Mouse (Mus musculus) left cerebral cortex, adult 11 months (tissue): ENCODE results near the gene Naaladl1.
A peak's percentile ranks its signal among the peaks of the same experiment; 100 is the strongest.

Source experiments
- DNase-seq: peaks from one replicate; pipeline ENCODE4 v3.0.0; 2022; ENCODE audit warnings: low spot score

The Naaladl1 gene

DNA sequence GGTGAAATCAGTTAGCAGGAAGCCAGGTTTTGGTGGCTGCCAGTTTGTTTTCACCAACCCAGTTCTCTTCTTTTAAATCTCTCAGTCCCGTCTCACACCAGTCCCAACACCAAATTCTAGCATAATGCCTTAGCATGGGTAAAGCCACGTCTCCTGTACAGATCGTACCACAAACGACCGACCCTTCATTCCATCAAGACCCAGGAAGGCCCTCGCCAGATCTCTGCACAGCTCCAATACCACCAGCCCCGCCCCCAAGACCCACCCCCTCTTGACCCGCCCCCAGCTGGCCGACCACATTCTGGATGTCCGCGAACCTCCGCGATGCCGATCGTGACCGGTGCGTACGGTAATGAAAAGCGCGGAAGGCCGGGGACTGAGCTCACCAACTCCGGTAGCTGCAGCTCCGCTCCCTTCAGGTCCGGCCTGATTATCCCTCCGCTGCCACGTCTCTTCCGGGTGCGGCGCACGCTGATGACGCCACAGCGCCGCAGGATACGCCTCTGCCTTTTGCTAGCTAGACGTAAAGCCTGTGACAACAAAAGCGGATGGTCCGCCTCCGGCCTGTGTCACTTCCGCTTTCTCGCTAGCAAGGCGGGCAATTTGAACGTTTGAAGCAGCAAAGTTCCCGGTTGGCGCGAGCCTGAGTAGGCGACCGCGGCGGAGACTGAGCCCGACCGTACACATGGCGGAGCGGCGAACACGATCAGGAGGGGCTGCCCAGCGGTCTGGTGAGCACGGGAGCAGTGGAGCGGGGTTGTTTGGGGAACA is 20.9 kb upstream of the Naaladl1 start, which contains the start of the genes Zfpl1 and Cdca5:
Gene Zfpl1, minus strand, starts transcription at position 479 of the 771 bp plus-strand sequence.
Gene Cdca5, plus strand, starts transcription at position 506 of the 771 bp plus-strand sequence.
- peak; percentile 96 for DNase-seq

DNA sequence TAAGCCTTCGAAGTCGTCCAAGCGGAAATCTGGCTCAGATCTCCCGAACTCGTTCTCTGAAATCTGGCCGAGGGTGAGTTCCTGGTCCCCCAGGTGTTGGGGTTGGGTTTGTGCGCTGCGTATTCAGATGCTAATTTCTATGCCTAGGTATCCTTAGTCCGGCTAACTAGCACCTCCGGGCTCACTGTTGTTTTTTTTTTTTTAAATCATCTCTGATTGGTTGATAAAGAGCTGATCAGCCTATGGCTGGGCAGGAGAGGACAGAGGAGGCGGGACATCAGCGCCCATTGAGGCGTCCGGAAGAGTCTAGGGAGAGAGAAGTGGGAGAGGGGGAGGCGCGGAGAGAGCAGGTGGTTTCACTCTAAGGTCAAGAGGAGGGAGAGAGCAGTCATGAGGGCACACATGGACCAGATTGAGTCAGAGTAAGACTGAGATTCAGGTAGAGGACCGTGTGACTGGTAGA is 20.1 kb upstream of the Naaladl1 start:
- no peak for DNase-seq

DNA sequence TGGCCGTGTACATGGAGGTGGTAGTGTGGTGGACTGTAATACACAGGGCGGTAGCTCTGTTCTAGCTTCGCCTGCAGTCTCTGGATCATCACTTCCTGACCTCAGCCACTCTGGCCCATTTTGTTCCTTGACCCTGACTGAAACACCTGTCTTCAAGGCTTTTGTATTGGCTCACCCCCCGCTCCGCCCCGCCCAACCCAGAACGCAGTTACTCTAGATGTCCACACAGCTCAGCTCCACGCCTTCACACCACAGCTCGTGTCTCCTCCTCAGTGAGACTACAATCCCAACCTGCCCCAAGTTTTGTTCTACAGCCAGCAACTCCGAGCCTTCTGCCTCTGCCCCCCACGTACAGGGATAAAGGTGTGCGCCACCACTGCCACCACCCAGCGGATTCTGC is 16.7 kb upstream of the Naaladl1 start:
- DNase-seq, result no peak

DNA sequence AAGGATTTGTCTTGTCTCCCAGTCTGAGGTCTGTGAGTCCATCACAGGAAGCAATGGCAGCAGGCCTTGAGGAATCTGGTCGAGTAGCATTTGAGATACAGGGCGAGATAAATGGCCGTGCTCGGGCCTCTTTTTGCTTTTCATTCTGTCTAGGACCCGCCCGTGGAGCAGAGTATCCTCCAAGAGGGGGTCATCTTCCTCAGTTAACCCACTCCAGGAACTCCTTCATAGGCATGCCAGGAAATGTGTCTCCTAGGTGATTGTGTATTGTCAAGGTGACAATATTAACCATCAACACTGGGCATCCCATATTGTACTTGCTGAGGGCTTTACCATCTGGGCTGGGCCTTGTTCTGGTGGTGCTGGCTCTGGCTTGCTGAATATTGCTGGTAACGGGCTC is 11.5 kb upstream of the Naaladl1 start, which contains the start of gene AC131692.1:
Gene AC131692.1, plus strand, starts transcription at position 301 of the 400 bp plus-strand sequence.
- DNase-seq, result no peak

DNA sequence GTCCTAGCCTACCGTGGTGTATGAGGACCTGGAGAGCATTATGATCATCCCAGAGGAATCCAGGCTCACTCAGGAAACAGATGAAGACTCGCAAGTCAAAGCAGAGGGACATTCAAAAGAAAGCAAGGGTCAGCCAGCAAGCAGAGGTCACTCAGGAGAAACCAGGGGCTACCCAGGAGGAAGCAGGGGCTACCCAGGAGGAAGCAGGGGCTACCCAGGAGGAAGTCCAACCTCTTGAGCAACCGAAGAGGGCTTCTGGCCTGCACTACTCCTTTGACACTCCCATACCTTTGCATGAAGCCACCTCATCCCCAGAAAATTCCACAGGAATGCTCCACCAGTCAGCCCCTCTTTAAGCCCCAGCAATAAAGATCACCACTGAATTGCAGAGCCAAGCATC is 7.7 kb upstream of the Naaladl1 start:
- no peak for DNase-seq

DNA sequence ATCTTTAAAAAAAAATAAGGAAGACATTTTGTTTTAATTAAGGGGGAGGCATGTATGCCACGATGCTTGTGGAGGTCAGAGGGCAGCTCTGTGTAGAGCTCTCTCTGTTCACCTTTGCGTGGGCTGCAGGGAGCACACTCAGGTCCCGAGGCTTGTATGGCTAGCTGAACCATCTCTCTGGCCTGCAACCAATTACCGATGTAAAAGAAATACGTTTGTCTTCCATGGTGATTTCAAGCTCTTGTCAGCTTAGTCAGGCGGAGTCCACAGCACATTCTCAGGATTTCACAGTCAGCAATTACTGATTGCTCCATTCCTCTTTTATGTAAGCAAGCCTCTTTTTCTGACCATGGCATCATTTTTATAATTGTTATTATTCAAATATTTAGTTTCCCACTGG is 4.4 kb upstream of the Naaladl1 start:
- no peak for DNase-seq

DNA sequence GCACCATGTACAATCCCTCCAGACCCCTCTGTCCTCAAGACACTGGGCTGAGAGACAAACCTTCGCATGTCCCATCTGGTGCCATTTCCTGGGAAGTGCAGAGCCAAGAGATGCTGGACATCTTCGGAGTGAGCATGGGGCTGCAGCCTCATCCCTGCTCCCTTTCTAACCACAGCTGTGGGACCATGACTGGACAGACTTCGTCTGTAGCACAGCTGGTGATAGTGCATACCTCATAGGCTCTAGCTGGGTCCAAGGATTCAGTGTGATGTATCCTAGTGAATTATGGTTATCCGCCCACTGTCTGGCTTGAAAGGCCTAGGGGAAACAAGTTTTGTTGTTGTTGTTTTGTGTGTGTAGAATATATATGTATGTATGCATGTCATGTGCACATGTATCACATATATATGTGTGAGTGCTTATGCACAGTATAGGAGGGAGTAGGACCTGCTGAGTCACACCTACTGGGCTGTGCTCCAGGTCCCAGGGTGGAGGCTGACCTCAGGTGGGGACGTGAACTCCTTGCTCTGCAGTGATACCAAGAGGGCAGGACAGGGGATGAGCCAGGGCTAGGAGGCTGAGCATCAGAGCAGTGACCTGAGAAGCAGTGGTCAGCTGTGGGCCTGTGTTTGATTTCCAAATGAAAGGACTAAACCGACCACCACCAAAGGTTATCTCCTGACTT is 3.3 kb upstream of the Naaladl1 start:
- no peak for DNase-seq

DNA sequence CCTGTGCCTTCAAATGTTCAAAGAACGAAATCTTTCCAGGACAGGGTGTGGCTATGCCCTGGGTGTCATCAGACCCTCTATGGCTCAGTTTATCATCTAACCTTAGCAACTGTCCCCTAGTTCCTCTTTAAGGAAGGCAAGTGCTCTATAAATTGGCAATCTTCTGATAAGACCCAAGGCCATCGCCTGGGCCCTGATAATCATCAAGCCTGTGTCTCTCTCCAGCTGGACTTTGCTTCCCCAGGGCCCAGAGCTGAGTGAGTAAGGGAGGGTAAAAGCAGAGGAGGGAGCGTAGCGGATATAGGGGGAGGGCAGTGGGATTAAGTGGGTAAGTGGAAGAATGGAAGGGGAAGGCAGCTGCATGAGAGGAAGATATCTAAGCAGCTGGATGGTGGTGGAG is 1.1 kb upstream of the Naaladl1 start:
- DNase-seq, result no peak

DNA sequence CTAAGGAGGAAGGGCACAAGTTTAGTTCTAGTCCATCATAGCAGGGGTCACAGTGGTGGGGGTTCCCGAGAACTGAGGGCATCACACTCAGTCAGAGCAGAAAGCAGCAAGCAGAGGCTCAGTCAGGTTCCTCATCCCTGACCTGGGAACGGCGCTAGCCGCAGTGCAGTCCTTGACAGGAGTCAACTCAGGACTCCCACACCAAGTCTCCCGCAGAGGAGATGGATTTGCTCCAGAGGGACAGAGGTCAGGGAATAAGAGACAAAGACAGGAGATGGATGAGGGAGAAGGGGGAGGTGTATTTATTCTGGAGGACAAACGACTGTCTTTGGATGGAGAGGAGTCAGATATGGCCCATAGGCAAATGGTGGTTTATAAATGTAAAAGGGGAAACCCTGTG is 7.5 kb downstream of the Naaladl1 start:
- DNase-seq, result no peak

DNA sequence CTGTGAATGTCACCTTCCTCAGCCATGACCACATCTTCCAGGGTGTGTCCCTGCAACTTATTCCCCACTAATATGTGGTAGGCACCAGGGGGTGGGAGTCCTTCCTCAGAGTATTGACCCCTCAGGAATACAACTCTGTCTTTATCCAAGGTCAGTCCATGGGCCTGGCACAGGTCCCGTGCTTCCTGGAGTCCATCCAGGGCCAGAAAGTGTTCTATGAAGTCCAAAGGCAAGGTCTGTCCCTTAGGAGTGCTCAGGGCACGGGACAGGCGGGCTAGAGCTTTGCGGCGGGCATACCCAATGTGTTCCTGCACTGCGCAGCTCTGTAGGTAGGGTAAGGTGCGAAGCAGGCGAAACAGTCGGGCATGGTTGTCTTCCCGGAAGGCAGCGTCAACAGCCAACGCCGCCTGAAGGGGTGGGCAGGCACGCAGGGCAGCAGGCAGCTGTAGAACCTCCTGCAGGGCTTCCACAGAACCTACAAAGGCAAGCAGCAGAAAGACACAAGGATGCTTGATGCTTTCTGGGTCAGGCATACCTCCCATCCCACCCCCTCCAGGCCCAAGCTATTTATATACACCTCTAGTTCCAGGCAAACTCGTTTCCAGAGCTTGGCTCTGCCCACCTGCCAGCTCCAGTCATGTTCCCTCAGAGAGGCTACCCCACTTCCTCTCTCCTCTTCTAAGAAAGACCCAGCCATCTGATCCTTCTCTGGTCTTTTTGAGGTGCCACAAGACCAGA is 10.7 kb downstream of the Naaladl1 start:
- DNase-seq, result no peak

DNA sequence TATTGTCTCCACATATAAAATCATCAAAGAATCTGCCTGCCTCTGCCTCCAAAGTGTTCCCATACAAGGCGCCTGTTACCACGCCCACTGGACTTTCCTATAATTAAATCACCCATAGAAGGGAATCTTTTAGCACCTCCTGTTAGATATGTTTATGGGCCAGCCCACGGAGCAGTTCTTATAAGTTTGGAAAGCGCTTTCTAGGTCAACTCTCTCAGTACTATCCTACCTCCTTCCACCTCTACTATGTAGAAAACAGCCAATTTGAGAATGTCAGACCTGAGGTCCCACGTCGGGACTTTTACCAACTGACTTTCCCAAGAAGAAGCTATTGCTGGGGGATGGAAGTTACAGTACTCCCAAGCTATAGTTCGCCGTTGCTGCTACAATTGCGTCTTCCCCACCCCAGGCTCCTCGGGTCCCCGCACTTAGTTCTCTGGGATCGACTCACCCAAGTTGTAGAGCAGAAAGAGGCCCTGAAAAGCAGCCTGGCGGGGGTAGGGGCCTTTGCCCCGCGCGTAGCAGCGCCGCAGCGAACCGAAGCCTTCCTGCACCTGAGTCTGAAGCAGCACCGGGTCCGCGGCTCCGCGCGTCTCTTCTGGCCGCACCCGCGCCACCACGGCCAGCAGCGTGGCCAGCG is 11.9 kb downstream of the Naaladl1 start:
- no peak for DNase-seq

DNA sequence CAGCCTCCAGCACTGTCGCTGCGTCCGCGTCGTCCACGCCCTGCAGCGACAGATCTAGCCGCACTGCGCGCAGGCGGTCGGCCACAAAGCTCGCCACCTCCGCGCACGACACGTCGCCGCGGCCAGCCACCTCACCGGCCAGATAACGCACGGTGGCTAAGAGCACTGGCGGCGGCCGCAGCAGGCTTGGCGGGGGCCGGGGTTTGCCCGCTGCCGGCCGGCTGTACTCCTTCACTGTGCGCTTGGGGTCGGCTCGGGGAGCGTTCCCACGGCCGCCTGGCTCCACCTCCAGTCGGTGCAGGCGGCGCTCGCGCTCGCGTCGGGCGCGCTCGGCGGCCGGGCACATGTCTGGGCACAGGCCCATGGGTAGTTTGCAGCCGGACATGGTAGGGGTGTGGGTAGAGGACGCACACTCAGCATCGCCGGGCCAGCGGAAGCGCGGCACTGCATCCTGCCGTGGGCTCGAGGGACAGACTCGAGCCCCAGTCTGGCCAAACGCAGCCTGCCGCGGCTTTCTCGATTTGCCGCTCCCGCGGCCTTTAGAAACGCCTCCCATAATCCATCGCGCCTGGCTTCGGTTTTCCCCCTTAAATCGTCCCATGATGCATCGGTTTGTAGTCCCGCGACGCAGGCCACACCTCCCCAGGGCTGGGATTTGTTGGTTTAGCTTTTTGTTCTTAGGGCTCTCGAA is 12.5 kb downstream of the Naaladl1 start, which contains the start of gene Sac3d1:
Gene Sac3d1, minus strand, starts transcription at position 665 of the 691 bp plus-strand sequence.
- peak; percentile 84 for DNase-seq

DNA sequence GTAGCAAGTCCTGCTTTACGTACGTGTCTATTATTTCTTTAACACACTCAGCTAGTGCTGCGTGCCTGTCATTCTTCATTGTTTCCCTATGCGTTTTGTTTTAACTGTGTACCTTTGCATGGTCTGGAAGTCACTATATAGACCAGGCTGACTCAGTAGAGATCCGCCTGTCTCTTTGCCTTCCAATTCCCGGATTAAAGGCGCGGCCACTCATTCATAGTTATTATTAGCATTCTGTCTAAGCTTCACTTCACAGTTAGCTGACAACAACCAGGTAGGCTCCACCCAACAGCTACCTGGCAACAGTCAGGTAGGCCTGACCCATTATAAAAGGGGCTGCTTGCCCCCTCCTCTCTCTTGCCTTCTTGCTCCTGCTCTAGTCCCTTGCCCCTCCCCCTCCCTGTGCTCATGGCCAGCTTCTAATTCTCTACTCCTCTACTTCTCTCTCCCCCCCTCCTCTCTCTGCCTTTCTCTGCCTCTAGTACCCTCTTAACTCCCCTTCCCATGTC is 13.1 kb downstream of the Naaladl1 start:
- no peak for DNase-seq

DNA sequence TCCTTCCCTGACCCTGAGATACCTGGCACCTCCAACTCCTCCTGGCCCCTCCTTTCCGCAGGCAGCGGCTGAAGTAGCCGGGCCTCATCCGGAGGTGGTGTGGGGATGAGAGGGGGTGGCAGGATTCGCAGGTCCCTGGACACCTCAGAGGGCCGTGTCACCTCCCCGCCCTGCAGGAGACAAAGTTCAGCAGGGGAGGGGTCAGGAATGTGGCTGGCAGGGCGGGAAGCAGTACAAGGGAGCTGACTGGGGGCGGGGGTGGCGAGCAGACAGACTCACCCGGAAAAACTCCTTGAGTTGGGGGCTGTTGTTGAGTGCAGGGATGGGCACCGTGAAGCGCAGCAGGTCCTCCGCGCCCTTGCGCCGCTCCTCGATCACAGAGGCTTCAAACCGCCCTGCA is 16.2 kb downstream of the Naaladl1 start:
- no peak for DNase-seq

DNA sequence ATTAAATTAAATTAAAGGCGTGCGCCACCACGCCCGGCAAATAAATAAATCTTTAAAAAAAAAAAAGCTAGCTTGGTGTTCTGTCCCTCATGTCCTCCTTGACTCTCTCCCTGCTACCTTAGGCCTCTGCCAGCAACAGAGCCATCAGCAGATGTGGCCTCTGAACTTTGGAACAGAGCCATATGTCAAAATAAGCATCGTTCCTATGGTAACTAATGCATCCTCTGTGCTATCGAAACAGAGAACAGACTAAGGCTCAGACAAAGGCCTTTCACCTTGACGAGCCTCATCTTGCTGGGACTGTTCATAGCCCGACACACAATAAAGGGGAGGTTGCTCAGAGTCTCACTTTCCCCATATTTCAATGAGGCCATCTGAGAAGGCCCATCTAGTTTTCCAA is 17.7 kb downstream of the Naaladl1 start:
- DNase-seq, result no peak

DNA sequence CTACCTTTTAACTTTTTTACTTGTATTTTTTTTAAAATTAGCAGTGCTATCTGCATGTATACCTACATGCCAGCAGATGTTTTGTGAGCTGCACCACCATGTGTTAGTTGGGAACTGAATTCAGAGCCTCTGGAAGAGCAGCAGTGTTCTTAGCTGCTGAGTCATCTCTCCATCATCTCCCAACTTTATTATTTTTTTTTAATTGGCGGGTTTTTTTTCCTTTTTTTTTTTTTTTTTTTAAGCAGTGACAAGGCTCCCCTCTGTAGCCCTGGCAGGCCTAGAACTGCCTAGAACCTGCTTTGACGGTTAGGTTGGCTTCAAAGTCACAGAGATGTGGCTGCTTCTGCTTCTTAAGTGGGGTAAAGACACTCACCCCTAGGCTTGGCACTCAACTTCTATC is 19.3 kb downstream of the Naaladl1 start:
- DNase-seq, result no peak

DNA sequence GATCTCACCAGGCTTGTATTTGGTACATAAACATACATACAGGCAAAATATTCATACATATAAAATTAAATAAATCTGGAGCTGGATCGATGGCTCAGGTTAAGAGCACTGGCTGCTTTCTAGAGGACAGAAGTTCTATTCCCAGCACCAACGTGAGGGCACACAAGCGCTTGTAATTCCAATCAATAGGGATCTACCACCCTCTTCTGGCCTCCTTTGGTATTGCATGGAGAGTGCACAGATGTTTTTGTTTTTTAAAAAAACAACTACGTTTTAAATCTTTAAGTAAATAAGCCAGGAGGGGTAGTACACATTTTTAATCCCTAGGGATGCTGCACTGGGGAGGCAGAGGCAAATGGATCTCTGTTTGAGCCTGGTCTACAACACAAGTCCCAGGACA is 20.7 kb downstream of the Naaladl1 start:
- no peak for DNase-seq

DNA sequence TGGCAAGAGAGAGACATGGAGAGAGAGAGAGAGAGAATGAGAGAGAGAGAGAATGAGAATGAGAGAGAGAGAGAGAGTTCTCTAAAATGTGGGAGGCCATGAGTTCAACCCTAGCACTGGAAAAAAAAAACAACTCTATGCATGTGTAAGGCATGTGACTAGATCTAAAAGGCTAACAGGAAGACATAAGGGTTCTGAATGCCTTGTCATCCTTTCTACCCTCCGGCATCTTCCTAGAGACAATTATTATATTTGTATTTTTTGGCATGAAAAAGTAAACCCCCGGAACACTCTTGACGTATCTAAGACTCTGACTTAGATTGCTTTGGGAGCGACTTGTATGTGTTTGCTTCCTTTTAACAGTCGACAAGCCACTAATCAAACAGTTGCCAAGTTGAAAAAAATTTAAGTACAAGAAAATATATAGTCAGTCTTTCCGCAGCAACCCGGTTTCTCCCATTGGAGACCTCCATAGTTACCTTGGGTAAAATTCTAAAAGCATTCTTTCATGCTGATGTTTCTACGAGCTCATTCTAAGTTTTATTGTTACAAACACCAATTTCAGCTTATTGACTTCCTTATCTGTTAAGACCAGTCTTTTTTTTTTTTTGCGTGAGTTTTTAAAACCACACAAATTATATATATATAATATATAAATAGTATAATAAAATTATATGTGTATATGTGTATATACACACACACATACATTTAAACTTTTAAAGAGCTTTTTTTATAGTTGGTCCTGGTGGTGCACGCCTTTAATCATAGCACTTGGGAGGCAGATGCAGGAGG is 21.4 kb downstream of the Naaladl1 start:
- no peak for DNase-seq

DNA sequence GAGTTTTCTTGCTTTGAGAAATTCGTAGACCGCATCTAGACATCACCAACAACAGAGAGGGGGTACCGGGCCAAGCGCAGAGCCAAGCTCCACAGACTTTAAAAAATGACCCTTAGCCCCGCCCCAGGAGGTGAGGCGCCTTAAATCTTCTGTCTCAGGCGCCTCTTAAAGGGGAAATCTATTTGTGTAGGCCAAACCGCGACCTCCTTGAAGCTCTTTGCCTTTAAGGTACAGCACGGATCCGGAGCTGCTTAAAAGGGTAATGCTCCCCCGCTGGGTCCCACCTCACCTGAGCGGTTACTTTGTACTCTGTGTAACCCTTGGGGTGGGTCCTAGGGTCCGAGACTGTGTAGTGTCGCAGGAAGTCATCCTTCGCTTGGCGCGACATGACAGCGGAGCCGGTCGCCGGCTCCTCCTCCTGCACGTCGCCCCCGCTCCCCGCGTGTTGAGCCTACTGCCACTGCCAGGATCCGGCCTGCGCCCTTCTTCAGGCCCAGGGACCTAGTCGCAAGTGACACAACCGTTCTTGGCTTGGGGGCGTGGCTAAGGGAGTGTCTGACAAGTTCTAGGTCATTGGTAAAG is 22.3 kb downstream of the Naaladl1 start, which contains the start of gene Snx15:
Gene Snx15, minus strand, starts transcription at position 545 of the 582 bp plus-strand sequence.
- peak; percentile 96 for DNase-seq
